Mouse (Mus musculus): ENCODE results near the gene Zmynd10. TPM values are rescaled to one million over a fixed set of nuclear protein-coding genes. Genes with fewer than 3 reads are reported as not detected.

Zmynd10 gene
- total RNA-seq, 2 experiments from 2014 or later, result not detected

DNA sequence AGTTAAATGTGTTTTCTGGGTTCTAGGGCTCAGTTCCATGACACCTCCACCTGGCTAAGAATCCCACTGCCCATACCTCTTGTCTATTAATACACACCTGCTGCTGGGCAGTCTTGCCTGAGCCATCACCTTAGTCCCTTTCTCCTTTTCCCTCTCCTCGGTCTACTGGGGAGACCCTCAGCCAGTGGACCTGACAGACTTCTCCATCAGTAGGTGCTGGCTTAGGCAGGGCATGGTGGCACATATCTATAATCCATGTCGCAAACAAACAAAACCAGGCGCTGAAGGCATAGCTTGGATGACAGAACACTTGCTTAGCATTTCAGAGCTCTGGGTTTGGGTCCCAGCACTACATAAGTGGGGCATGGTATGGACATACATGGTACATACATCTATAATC lies 8.4 kb upstream of the Zmynd10 start:
- no peak for ATAC-seq (replicated peaks; ENCODE audit: poor library complexity, severe bottlenecking)

DNA sequence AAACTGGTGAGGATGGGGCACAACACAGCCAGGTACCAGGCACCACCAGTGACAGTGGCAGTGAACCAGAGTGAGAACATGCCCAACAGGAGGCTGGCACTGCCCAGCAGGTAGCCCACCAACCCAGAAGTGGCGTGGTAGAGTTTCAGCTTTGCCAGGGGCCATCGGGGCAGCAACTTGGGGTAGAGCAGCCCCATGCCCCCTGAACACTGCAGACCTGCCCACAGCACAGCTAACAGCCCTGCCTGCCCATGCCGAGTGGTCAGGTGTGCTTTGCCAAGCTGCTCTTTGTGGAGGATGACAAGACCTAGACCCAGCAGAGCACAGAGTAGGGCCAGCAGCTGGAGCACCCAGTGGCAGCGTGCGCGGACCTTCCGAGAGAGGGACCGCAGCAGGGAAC lies 7.2 kb upstream of the Zmynd10 start:
- no peak for ATAC-seq (replicated peaks; ENCODE audit: poor library complexity, severe bottlenecking)

DNA sequence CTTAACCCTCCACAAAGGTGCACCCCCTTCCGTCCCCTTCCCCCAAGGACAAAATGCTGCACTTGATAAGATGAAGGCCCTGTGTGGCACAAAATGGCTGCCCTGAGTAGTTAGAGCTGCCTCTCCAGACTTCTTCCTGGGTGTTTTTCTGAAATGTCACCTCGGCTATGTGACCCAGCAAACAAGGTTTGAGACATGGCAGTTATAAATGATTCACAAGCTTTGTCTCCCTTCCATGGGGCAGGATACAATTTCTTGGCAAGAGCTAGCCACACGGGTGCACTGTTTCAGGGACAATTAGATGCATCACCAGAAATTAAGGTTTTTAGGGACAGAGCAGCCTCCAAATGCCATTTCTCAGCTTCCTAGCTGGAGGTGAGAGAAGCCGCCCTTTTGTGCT lies 6.7 kb upstream of the Zmynd10 start:
- ATAC-seq (replicated peaks; ENCODE audit: poor library complexity, severe bottlenecking), result no peak

DNA sequence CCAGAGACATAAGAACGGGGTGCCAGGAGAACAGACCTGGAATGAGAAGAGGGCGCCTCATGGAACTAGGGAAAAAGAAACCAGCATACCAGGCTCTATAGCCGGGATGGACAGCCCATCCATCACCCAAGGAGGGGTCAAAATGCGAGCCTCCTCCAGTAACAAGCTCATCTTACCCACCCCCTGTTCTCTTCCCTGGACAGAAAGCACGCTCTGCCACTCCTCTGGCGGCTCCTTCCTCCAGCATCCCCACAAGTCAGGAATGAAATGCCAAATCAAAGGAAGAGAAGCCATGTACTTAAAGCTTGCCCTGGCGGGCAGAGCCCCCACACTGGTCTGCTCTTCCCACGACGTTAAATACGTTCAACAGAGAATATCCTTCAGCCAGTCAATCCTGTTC lies 6.1 kb upstream of the Zmynd10 start:
- no peak for ATAC-seq (replicated peaks; ENCODE audit: poor library complexity, severe bottlenecking)

DNA sequence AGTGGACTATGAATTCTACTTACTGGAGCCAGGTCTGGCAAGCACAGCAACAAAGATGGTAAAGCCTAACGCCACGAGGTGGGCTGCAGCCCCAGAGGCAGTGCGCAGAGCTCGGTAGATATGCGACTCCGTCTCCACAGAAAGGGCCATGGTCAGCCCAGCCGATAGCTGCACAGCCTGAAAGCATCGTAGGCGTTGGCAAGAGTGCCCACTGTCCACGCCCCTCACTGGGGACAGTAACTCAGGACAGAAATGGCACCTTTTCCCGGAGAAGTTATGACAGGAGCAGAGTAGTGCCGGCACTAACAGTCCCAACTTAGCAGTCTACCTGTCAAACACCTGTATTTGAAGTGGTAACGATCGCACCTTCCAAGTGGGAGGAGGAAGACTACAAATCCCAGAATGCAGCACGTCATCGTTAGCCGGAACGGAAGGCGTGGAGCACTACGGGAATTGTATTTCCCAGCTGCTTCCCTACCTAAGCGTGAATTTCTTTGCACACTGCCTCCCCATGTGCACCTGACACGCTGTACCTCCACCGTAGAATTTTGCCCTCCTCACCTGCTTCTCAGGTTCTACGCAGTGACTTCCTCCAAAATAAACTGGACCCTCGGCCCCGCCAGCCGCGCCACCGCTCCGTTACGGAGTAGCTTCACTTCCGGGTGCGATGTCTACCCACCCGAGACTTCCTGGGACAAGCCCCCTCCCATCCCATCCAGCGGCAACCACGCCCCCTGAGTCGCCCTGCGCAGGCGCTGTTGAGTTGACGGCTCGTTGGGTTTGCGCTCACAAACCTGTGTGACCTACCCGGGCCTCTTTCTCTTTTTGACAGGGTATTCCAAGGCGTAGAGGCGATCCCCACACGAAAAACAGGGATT lies 5.4 kb upstream of the Zmynd10 start, which contains the start of the genes Cyb561d2 and Nprl2:
Gene Cyb561d2 (minus strand): TSS at position 720 of the 878 bp plus-strand sequence.
Gene Nprl2 (plus strand): TSS at position 753 of the 878 bp plus-strand sequence.
- ATAC-seq (replicated peaks; ENCODE audit: poor library complexity, severe bottlenecking), result peak; percentile 80

DNA sequence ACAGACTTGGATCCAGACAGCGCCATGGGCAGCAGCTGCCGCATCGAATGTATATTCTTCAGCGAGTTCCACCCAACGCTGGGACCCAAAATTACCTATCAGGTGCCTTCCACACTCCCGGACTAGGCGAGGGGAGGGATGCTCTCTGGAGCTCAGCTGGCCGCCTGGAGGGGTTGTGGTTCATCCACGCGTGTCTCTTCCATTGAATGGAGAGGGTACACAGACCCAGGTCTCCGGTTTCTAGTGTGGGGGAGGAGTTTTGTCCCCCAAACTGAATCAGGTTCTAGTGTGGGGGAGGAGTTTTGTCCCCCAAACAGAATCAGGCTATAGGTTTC lies 4.8 kb upstream of the Zmynd10 start:
- no peak for ATAC-seq (replicated peaks; ENCODE audit: poor library complexity, severe bottlenecking)

GRCm38 (mm10) chr9:107542721-107543120 lies 4.4 kb upstream of the Zmynd10 start:
- no peak for ATAC-seq (replicated peaks; ENCODE audit: poor library complexity, severe bottlenecking)

- ATAC-seq (replicated peaks; ENCODE audit: poor library complexity, severe bottlenecking), result no peak
Observed at GRCm38 (mm10) chr9:107543299-107543698, 3.8 kb upstream of the Zmynd10 start.

GRCm38 (mm10) chr9:107544196-107544700 lies 2.9 kb upstream of the Zmynd10 start:
- no peak for ATAC-seq (replicated peaks; ENCODE audit: poor library complexity, severe bottlenecking)

DNA sequence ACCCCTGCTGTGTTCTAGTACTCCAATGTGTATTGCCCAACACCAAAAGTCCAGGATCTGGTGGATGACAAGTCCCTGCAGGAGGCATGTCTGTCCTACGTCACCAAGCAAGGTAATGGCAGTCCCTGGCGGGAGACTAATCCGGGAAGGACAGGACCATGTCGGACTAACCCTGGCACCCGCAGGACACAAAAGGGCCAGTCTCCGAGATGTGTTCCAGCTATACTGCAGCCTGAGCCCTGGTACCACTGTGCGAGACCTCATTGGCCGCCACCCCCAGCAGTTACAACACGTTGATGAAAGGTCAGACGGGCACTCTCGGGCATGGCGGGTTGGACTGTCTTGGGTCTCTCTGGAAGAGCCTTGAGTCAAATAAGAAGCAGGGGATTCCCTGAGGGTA lies 2.4 kb upstream of the Zmynd10 start:
- no peak for ATAC-seq (replicated peaks; ENCODE audit: poor library complexity, severe bottlenecking)

- no peak for ATAC-seq (replicated peaks; ENCODE audit: poor library complexity, severe bottlenecking)
Observed at GRCm38 (mm10) chr9:107545199-107545598, 1.9 kb upstream of the Zmynd10 start.

DNA sequence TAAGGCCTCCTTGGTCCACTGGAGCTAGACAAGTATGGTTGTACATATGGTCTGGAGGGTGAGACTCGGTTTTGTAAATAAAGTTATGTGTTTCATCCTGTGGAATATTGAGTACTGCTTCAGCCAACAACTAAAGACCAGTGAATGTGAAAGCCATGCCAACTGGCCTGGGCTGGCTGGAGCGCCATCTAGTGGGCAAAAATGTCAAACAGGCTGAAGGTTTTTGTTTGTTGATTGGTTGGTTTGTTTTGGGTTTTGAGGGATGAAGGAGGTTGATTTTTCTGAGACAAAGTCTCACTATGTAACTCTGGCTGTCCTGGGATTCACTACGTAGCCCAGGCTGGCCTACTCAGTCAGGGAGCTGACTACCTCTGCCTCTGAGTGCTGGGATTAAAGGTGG lies 1.5 kb upstream of the Zmynd10 start:
- ATAC-seq (replicated peaks; ENCODE audit: poor library complexity, severe bottlenecking), result no peak

DNA sequence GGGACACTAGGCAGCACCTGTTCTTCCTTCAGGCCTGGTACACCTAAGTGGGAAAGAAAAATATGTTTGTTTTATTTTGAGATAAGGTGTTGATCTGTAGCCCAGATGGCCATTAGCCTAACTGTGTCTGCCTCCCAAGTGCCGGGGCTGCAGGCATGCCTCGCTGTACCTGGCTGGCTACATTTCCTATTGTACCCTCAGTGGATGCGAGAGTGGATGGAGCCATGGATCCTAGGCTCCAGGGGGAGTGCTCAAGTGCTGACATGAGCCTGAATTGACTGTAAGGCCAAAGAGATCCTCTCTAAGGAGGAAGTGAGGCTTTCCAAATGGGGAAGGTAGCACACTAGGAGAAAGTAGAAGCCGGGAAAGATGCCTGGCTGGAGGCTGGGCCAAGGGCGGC lies 859 bp downstream of the Zmynd10 start:
- peak; percentile 26 for ATAC-seq (replicated peaks; ENCODE audit: poor library complexity, severe bottlenecking)

DNA sequence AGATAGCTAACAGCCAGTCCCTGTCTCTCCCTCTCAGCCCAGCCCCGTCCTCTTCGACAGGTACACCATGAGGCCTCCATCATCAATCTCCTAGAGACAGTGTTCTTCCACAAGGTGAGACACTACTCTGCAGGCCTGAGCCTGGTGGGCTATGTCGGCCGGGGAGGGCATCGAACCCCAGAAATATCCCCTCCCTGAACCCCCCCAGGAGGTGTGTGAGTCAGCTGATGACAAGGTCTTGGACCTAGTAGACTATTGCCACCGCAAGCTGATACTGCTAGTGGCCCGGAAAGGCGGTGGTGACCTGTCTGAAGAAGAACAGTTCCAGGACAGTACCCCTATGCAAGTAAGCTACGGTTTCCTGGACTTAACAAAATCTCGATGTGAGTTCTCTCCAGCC lies 1.7 kb downstream of the Zmynd10 start:
- no peak for ATAC-seq (replicated peaks; ENCODE audit: poor library complexity, severe bottlenecking)

- ATAC-seq (replicated peaks; ENCODE audit: poor library complexity, severe bottlenecking), result no peak
Observed at GRCm38 (mm10) chr9:107549297-107550074, 2.4 kb downstream of the Zmynd10 start.

DNA sequence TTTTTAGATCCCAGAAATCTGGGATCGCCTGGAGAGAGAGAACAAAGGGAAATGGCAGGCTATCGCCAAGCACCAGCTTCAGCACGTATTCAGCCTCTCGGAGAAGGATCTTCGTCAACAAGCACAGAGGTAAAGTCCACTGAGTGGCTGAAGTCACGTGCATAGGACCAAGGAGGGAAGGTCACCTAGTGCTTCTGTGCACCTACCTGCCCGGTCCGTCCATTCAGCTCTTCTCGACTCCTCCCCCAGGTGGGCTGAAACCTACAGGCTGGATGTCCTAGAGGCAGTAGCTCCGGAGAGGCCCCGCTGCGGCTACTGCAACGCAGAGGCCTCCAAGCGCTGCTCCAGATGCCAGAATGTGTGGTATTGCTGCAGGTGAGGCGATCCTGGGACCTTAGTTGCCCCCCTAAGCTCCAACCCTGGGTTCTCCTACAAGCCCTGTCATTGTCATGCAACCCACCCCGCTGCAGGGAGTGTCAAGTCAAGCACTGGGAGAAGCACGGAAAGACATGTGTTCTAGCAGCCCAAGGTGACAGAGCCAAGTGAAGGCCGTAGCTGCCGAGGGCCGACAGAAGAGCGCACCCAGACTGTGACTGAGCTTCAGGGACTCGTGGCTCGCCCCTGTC lies 3.5 kb downstream of the Zmynd10 start:
- ATAC-seq (replicated peaks; ENCODE audit: poor library complexity, severe bottlenecking), result no peak

GRCm38 (mm10) chr9:107551117-107551889 lies 4.2 kb downstream of the Zmynd10 start, which contains the start of gene Rassf1:
TSS of gene Rassf1 (plus strand) at chr9:107551555.
- 0 out of 2 replicates have a peak, but pooled peaks have one; percentile 6 for ATAC-seq (replicated peaks; ENCODE audit: poor library complexity, severe bottlenecking)

- ATAC-seq (replicated peaks; ENCODE audit: poor library complexity, severe bottlenecking), result no peak
Observed at GRCm38 (mm10) chr9:107551890-107552355, 4.8 kb downstream of the Zmynd10 start.

DNA sequence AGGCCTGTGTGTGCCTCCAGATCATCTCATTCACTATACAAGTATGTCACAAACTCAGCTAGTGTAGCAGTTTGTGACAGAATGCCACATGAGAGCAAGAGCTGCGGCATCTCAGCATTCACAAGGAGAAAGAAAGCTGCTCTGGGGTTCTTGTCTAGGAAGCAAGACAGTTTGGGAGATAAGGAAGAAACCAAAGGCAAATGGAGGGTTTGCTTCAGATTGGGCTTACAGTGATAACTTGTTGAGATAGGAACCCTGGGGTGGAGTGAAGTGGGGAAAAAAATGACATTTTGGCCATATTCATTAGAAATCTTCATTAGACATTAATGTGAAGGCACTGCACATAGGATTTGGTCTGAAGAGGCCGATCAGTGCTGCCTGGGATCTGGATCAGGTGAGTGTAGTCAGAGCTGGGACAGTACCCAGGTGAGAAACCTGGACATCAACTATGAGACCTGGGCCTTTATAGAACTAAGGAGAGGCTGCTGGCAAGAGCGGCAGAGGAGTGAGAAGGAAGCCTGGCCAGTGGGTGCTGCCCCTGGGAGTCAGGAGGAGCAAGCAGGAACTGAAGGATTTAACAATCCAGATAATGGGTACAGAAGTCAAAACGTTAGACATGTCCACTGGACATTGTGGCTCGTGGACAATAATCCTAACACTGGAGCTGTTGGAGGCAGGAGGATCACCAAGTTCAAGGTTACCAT lies 5.7 kb downstream of the Zmynd10 start:
- ATAC-seq (replicated peaks; ENCODE audit: poor library complexity, severe bottlenecking), result no peak

Measured in granulocyte monocyte progenitor cell, adult 5-6 weeks (primary cell).